Mouse (Mus musculus): Measurements from ENCODE around the gene Hspg2. TPM values are rescaled to one million over a fixed set of nuclear protein-coding genes. Genes with fewer than 3 reads are reported as not detected.

Gene Hspg2
- polyA plus RNA-seq, 2 experiments, result 3.3 to 5.0 TPM

GRCm38 (mm10) chr4:137503509-137503971 lies 35.0 kb downstream of the Hspg2 start:
- DNase-seq (ENCODE audit: low read depth in 3 of 3, low spot score in 3 of 3) (no peak), ATAC-seq (ENCODE audit: insufficient read depth) (0 out of 2 replicates have a peak, but pooled peaks have one; percentile 21)
- 57% methylated on average over 6 of the region's 6 CpGs for WGBS (ENCODE audit: insufficient replicate concordance)

GRCm38 (mm10) chr4:137506629-137507028 lies 38.1 kb downstream of the Hspg2 start:
- no peak overlapping the region for H3K4me3 ChIP-seq (ENCODE audit: insufficient read depth in 1 of 2, low read depth in 2 of 2, low read length in 2 of 2)
- DNase-seq (ENCODE audit: low read depth in 3 of 3, low spot score in 3 of 3), result no peak
- no peaks in the 10 kb centered on the region for H3K9me3 ChIP-seq (ENCODE audit: control insufficient read depth, low read length)
- no peak overlapping the region for H3K27ac ChIP-seq
- ATAC-seq (ENCODE audit: insufficient read depth), result no peak
- no peak overlapping the region for H3K9ac ChIP-seq (replicated peaks)
- H3K27me3 ChIP-seq (ENCODE audit: control insufficient read depth, insufficient read depth, low read length), result no peaks in the 10 kb centered on the region
- H3K4me2 ChIP-seq (ENCODE audit: low read depth), result no peak overlapping the region
- TF ChIP-seq CTCF (IDR thresholded peaks at IDR 0.05; ENCODE audit: low read depth), result no peak
- TF ChIP-seq EP300 (IDR thresholded peaks at IDR 0.05; ENCODE audit: low read depth), result no peak
- no peaks in the 10 kb centered on the region for H3K4me1 ChIP-seq (replicated peaks; ENCODE audit: control insufficient read depth in 2 of 2, insufficient read depth in 2 of 2, low read length in 1 of 2)
- 67% methylated on average over 10 of the region's 10 CpGs for WGBS (ENCODE audit: insufficient replicate concordance)
- no peaks in the 10 kb centered on the region for H3K36me3 ChIP-seq (replicated peaks; ENCODE audit: control insufficient read depth, insufficient read depth, low read depth)

More at GRCm38 (mm10) chr4:137503509-137503971, 35.0 kb downstream of the Hspg2 start:
- no peak for TF ChIP-seq EP300 (IDR thresholded peaks at IDR 0.05; ENCODE audit: low read depth)
- TF ChIP-seq CTCF (IDR thresholded peaks at IDR 0.05; ENCODE audit: low read depth), result no peak
- no peak overlapping the region for H3K4me3 ChIP-seq (ENCODE audit: insufficient read depth in 1 of 2, low read depth in 2 of 2, low read length in 2 of 2)
- H3K9me3 ChIP-seq (ENCODE audit: control insufficient read depth, low read length), result no peaks in the 10 kb centered on the region
- no peak overlapping the region for H3K27ac ChIP-seq
- no peaks in the 10 kb centered on the region for H3K36me3 ChIP-seq (replicated peaks; ENCODE audit: control insufficient read depth, insufficient read depth, low read depth)
- H3K4me2 ChIP-seq (ENCODE audit: low read depth), result no peak overlapping the region
- H3K27me3 ChIP-seq (ENCODE audit: control insufficient read depth, insufficient read depth, low read length), result no peaks in the 10 kb centered on the region
- H3K4me1 ChIP-seq (replicated peaks; ENCODE audit: control insufficient read depth in 2 of 2, insufficient read depth in 2 of 2, low read length in 1 of 2), result peaks cover 0 to 3% of the 10 kb centered on the region in 2 experiments; a peak in 1 of 4 replicates
- no peak overlapping the region for H3K9ac ChIP-seq (replicated peaks)

GRCm38 (mm10) chr4:137509528-137509927 lies 41.0 kb downstream of the Hspg2 start:
- no peaks in the 10 kb centered on the region for H3K4me1 ChIP-seq (replicated peaks; ENCODE audit: control insufficient read depth in 2 of 2, insufficient read depth in 2 of 2, low read length in 1 of 2)
- no peaks in the 10 kb centered on the region for H3K27me3 ChIP-seq (ENCODE audit: control insufficient read depth, insufficient read depth, low read length)
- DNase-seq (ENCODE audit: low read depth in 3 of 3, low spot score in 3 of 3) (no peak), ATAC-seq (ENCODE audit: insufficient read depth) (no peak)
- 66% methylated on average over 9 of the region's 9 CpGs for WGBS (ENCODE audit: insufficient replicate concordance)
- H3K36me3 ChIP-seq (replicated peaks; ENCODE audit: control insufficient read depth, insufficient read depth, low read depth), result no peaks in the 10 kb centered on the region
- no peak overlapping the region for H3K27ac ChIP-seq
- H3K4me3 ChIP-seq (ENCODE audit: insufficient read depth in 1 of 2, low read depth in 2 of 2, low read length in 2 of 2), result no peak overlapping the region
- no peak overlapping the region for H3K9ac ChIP-seq (replicated peaks)
- TF ChIP-seq EP300 (IDR thresholded peaks at IDR 0.05; ENCODE audit: low read depth) (no peak), CTCF (IDR thresholded peaks at IDR 0.05; ENCODE audit: low read depth) (no peak)
- H3K4me2 ChIP-seq (ENCODE audit: low read depth), result no peak overlapping the region
- no peaks in the 10 kb centered on the region for H3K9me3 ChIP-seq (ENCODE audit: control insufficient read depth, low read length)

GRCm38 (mm10) chr4:137510021-137510696 lies 41.6 kb downstream of the Hspg2 start:
- no peaks in the 10 kb centered on the region for H3K9me3 ChIP-seq (ENCODE audit: control insufficient read depth, low read length)
- ATAC-seq (ENCODE audit: insufficient read depth) (no peak), DNase-seq (ENCODE audit: low read depth in 3 of 3, low spot score in 3 of 3) (no peak)
- no peaks in the 10 kb centered on the region for H3K4me1 ChIP-seq (replicated peaks; ENCODE audit: control insufficient read depth in 2 of 2, insufficient read depth in 2 of 2, low read length in 1 of 2)
- no peak overlapping the region for H3K4me2 ChIP-seq (ENCODE audit: low read depth)
- TF ChIP-seq EP300 (IDR thresholded peaks at IDR 0.05; ENCODE audit: low read depth), result no peak
- TF ChIP-seq CTCF (IDR thresholded peaks at IDR 0.05; ENCODE audit: low read depth), result no peak
- no peak overlapping the region for H3K4me3 ChIP-seq (ENCODE audit: insufficient read depth in 1 of 2, low read depth in 2 of 2, low read length in 2 of 2)
- no peak overlapping the region for H3K27ac ChIP-seq
- no peaks in the 10 kb centered on the region for H3K36me3 ChIP-seq (replicated peaks; ENCODE audit: control insufficient read depth, insufficient read depth, low read depth)
- 76% methylated on average over 15 of the region's 15 CpGs for WGBS (ENCODE audit: insufficient replicate concordance)
- H3K9ac ChIP-seq (replicated peaks), result no peak overlapping the region
- no peaks in the 10 kb centered on the region for H3K27me3 ChIP-seq (ENCODE audit: control insufficient read depth, insufficient read depth, low read length)

- no peak for TF ChIP-seq EP300 (IDR thresholded peaks at IDR 0.05; ENCODE audit: low read depth)
- no peak for TF ChIP-seq CTCF (IDR thresholded peaks at IDR 0.05; ENCODE audit: low read depth)
- DNase-seq (ENCODE audit: low read depth in 3 of 3, low spot score in 3 of 3) (no peak), ATAC-seq (ENCODE audit: insufficient read depth) (no peak)
- H3K27me3 ChIP-seq (ENCODE audit: control insufficient read depth, insufficient read depth, low read length), result no peaks in the 10 kb centered on the region
- H3K4me3 ChIP-seq (ENCODE audit: insufficient read depth in 1 of 2, low read depth in 2 of 2, low read length in 2 of 2), result no peak overlapping the region
- no peak overlapping the region for H3K4me2 ChIP-seq (ENCODE audit: low read depth)
- 72% methylated on average over 6 of the region's 6 CpGs for WGBS (ENCODE audit: insufficient replicate concordance)
- H3K9ac ChIP-seq (replicated peaks), result no peak overlapping the region
- H3K4me1 ChIP-seq (replicated peaks; ENCODE audit: control insufficient read depth in 2 of 2, insufficient read depth in 2 of 2, low read length in 1 of 2), result no peaks in the 10 kb centered on the region
- no peak overlapping the region for H3K27ac ChIP-seq
- no peaks in the 10 kb centered on the region for H3K9me3 ChIP-seq (ENCODE audit: control insufficient read depth, low read length)
- no peaks in the 10 kb centered on the region for H3K36me3 ChIP-seq (replicated peaks; ENCODE audit: control insufficient read depth, insufficient read depth, low read depth)
Measured at GRCm38 (mm10) chr4:137512897-137513296, 44.3 kb downstream of the Hspg2 start.
